Comparison of ENCODE assay signal across 26 mouse cellular contexts in genomic region chr2:114911845-114912500, GRCm38 (mm10).
DNase-seq lines count a peak whose midpoint lies in the region; ATAC-seq lines count a peak whose summit lies in the region.
"Had no signal": no experiment of that assay in that cellular context is flagged by ENCODE, and none has a peak within 500 bp of the region (broad histone marks: within the 10 kb centered on the region; RNA-seq: fewer than 3 reads in every experiment).

No protein-coding gene starts in this region.

- no peaks in the 10 kb centered on the region for H3K9me3 ChIP-seq in hindbrain, embryonic 11.5 days (ENCODE audit: control insufficient read depth, low read length)
- H3K9me3 ChIP-seq in hindbrain, embryonic 14.5 days (ENCODE audit: control insufficient read depth, low read length): no peaks in the 10 kb centered on the region
- H3K9me3 ChIP-seq in limb, embryonic 11.5 days (ENCODE audit: control insufficient read depth, low read length): no peaks in the 10 kb centered on the region
- no peaks in the 10 kb centered on the region for H3K9me3 ChIP-seq in limb, embryonic 10.5 days (replicated peaks)
- H3K9me3 ChIP-seq in neural tube, embryonic 14.5 days (ENCODE audit: control insufficient read depth, low read length): no peaks in the 10 kb centered on the region
- H3K9me3 ChIP-seq: forebrain, embryonic 13.5 days; hindbrain, embryonic 13.5 days; liver, embryonic 15.5 days had no signal

- 69% methylated on average over 7 of the region's 7 CpGs for WGBS in hindbrain, embryonic 11.5 days
- WGBS in hindbrain, embryonic 14.5 days: 55% methylated on average over 7 of the region's 7 CpGs
- 16% methylated on average over 7 of the region's 7 CpGs for WGBS in limb, embryonic 11.5 days
- 41% methylated on average over 7 of the region's 7 CpGs for WGBS in limb, embryonic 10.5 days
- WGBS in neural tube, embryonic 14.5 days: 20% methylated on average over 7 of the region's 7 CpGs

- peak; percentile 33 for ATAC-seq in hindbrain, embryonic 11.5 days (ENCODE audit: low FRiP score)
- no peak for ATAC-seq in hindbrain, embryonic 14.5 days (ENCODE audit: low FRiP score)
- ATAC-seq in limb, embryonic 11.5 days (ENCODE audit: insufficient number of reproducible peaks, low FRiP score, low TSS enrichment, low read depth): peak; percentile 44; the same call in 1 of the 2 replicates
- peak; percentile 21; the same call in 1 of the 2 replicates for ATAC-seq in neural tube, embryonic 14.5 days (ENCODE audit: low read depth)
- ATAC-seq: forebrain, embryonic 13.5 days; intestine, postnatal 0 days; midbrain, embryonic 16.5 days had no signal

- no peak overlapping the region for H3K4me3 ChIP-seq in hindbrain, embryonic 11.5 days (ENCODE audit: low read depth, low read length)
- no peak overlapping the region for H3K4me3 ChIP-seq in hindbrain, embryonic 14.5 days (replicated peaks; ENCODE audit: low read length)
- no peak overlapping the region for H3K4me3 ChIP-seq in limb, embryonic 11.5 days (ENCODE audit: low read depth, low read length)
- H3K4me3 ChIP-seq in limb, embryonic 10.5 days: no peak overlapping the region
- H3K4me3 ChIP-seq in neural tube, embryonic 14.5 days (ENCODE audit: low read depth, low read length): no peak overlapping the region
- H3K4me3 ChIP-seq: forebrain, embryonic 13.5 days; hindbrain, embryonic 13.5 days; layer of hippocampus, adult 2 months; left cerebral cortex, adult 2 months; liver, embryonic 15.5 days had no signal

- H3K27me3 ChIP-seq in hindbrain, embryonic 11.5 days (ENCODE audit: control insufficient read depth, insufficient read depth, low read length): no peaks in the 10 kb centered on the region
- no peaks in the 10 kb centered on the region for H3K27me3 ChIP-seq in hindbrain, embryonic 14.5 days (ENCODE audit: control insufficient read depth, insufficient read depth, low read length)
- H3K27me3 ChIP-seq in limb, embryonic 11.5 days (ENCODE audit: control insufficient read depth, insufficient read depth, low read length): no peaks in the 10 kb centered on the region
- H3K27me3 ChIP-seq in limb, embryonic 10.5 days (ENCODE audit: low read depth, poor library complexity, severe bottlenecking): peaks cover 24% of the 10 kb centered on the region
- no peaks in the 10 kb centered on the region for H3K27me3 ChIP-seq in neural tube, embryonic 14.5 days (ENCODE audit: control insufficient read depth, insufficient read depth, low read length)
- H3K27me3 ChIP-seq: forebrain, embryonic 13.5 days; hindbrain, embryonic 13.5 days; liver, embryonic 15.5 days had no signal

- H3K36me3 ChIP-seq in hindbrain, embryonic 11.5 days (ENCODE audit: control insufficient read depth, insufficient read depth, low read length): no peaks in the 10 kb centered on the region
- H3K36me3 ChIP-seq in hindbrain, embryonic 14.5 days (replicated peaks; ENCODE audit: control insufficient read depth, insufficient read depth): no peaks in the 10 kb centered on the region
- H3K36me3 ChIP-seq in limb, embryonic 11.5 days (ENCODE audit: control insufficient read depth, insufficient read depth, low read length): no peaks in the 10 kb centered on the region
- H3K36me3 ChIP-seq in limb, embryonic 10.5 days: no peaks in the 10 kb centered on the region
- no peaks in the 10 kb centered on the region for H3K36me3 ChIP-seq in neural tube, embryonic 14.5 days (ENCODE audit: control insufficient read depth, insufficient read depth, low read length)
- H3K36me3 ChIP-seq: hindbrain, embryonic 13.5 days; liver, embryonic 15.5 days had no signal

- DNase-seq in hindbrain, embryonic 11.5 days (ENCODE audit: low spot score): peak; percentile 6
- no peak for DNase-seq in hindbrain, embryonic 14.5 days (ENCODE audit: low spot score)
- peak; percentile 42 for DNase-seq in limb, embryonic 11.5 days (ENCODE audit: low spot score)
- no peak for DNase-seq in limb, embryonic 10.5 days (ENCODE audit: low spot score)
- peak; percentile 30 for DNase-seq in Muller cell, postnatal 12 days (ENCODE audit: inconsistent ontology term)
- no peak for DNase-seq in cerebellum, postnatal 25 days
- DNase-seq: adrenal gland, postnatal 25 days; cerebellum, adult 18-20 months; cerebellum, postnatal 10 days; gastrocnemius, postnatal 14 days; heart, adult 18-20 months; heart, postnatal 36 days; kidney, postnatal 25 days; lung, embryonic 14.5 days; lung, postnatal 14 days; spleen, adult 18-20 months; thymus, postnatal 25 days had no signal

- H3K9ac ChIP-seq in hindbrain, embryonic 11.5 days (ENCODE audit: low read depth, low read length): no peak overlapping the region
- H3K9ac ChIP-seq in hindbrain, embryonic 14.5 days: no peak overlapping the region
- H3K9ac ChIP-seq in limb, embryonic 11.5 days (ENCODE audit: low read length): no peak overlapping the region
- no peak overlapping the region for H3K9ac ChIP-seq in neural tube, embryonic 14.5 days (replicated peaks; ENCODE audit: low read depth, low read length)
- H3K9ac ChIP-seq: forebrain, embryonic 13.5 days; hindbrain, embryonic 13.5 days; liver, embryonic 15.5 days; lung, embryonic 14.5 days had no signal

- no peaks in the 10 kb centered on the region for H3K4me1 ChIP-seq in hindbrain, embryonic 11.5 days (replicated peaks; ENCODE audit: control insufficient read depth, insufficient read depth, low read length)
- no peaks in the 10 kb centered on the region for H3K4me1 ChIP-seq in hindbrain, embryonic 14.5 days (replicated peaks; ENCODE audit: control insufficient read depth, insufficient read depth, low read length)
- peaks cover 10% of the 10 kb centered on the region; the same call in 1 of the 2 replicates for H3K4me1 ChIP-seq in limb, embryonic 11.5 days (ENCODE audit: control insufficient read depth, insufficient read depth, low read length)
- H3K4me1 ChIP-seq in limb, embryonic 10.5 days: peaks cover 30% of the 10 kb centered on the region
- 0 out of 2 replicates have a peak, but pooled peaks cover 3% of the 10 kb centered on the region for H3K4me1 ChIP-seq in neural tube, embryonic 14.5 days (ENCODE audit: control insufficient read depth, insufficient read depth, low read length)
- H3K4me1 ChIP-seq: forebrain, embryonic 13.5 days; liver, embryonic 15.5 days had no signal

- no peak overlapping the region for H3K4me2 ChIP-seq in hindbrain, embryonic 11.5 days (replicated peaks; ENCODE audit: low read depth, low read length)
- no peak overlapping the region for H3K4me2 ChIP-seq in hindbrain, embryonic 14.5 days (replicated peaks)
- no peak overlapping the region for H3K4me2 ChIP-seq in limb, embryonic 11.5 days (ENCODE audit: low read depth, severe bottlenecking)
- H3K4me2 ChIP-seq in neural tube, embryonic 14.5 days (ENCODE audit: low read depth, low read length): no peak overlapping the region
- H3K4me2 ChIP-seq: forebrain, embryonic 13.5 days; heart, embryonic 11.5 days; hindbrain, embryonic 13.5 days; liver, embryonic 15.5 days; lung, embryonic 14.5 days had no signal

- H3K27ac ChIP-seq in hindbrain, embryonic 11.5 days (ENCODE audit: low read depth, low read length): no peak overlapping the region
- H3K27ac ChIP-seq in hindbrain, embryonic 14.5 days: no peak overlapping the region
- no peak overlapping the region for H3K27ac ChIP-seq in limb, embryonic 11.5 days (replicated peaks; ENCODE audit: low read depth, low read length)
- no peak overlapping the region for H3K27ac ChIP-seq in limb, embryonic 10.5 days
- no peak overlapping the region for H3K27ac ChIP-seq in neural tube, embryonic 14.5 days (ENCODE audit: low read depth, low read length)
- H3K27ac ChIP-seq: forebrain, embryonic 13.5 days; hindbrain, embryonic 13.5 days; layer of hippocampus, adult 2 months; left cerebral cortex, adult 2 months; liver, embryonic 15.5 days had no signal

Comparison
In these comparisons a context has a peak if more than half of its experiments do, and no peak if none do; other contexts are left out.
1. DNase-seq: peak in hindbrain, embryonic 11.5 days (single experiment), limb, embryonic 11.5 days (single experiment) and Muller cell, postnatal 12 days (single experiment); none in hindbrain, embryonic 14.5 days (single experiment), limb, embryonic 10.5 days (single experiment) and cerebellum, postnatal 25 days (0 of 2).